ENCODE assay signal across 8 mouse cellular contexts in genomic region chr10:117676644-117677313, GRCm38 (mm10). TPM values are rescaled to one million over a fixed set of nuclear protein-coding genes. Genes with fewer than 3 reads are reported as not detected.
DNase-seq lines count a peak whose midpoint lies in the region; ATAC-seq and TF ChIP-seq lines count a peak whose summit lies in the region.

No protein-coding gene starts in this region.

- no peaks in the 10 kb centered on the region for H3K36me3 ChIP-seq in thymus, adult 2 months (ENCODE audit: control insufficient read depth, insufficient read depth, low read length)
- no peaks in the 10 kb centered on the region for H3K36me3 ChIP-seq in kidney, postnatal 0 days (ENCODE audit: insufficient read depth, low read length)
- H3K36me3 ChIP-seq in liver, embryonic 16.5 days (ENCODE audit: control insufficient read depth, insufficient read depth) = no peaks in the 10 kb centered on the region

- no peaks in the 10 kb centered on the region; the same call in 1 of the 2 replicates for H3K27me3 ChIP-seq in thymus, adult 2 months (ENCODE audit: control insufficient read depth, insufficient read depth, low read length)
- no peaks in the 10 kb centered on the region for H3K27me3 ChIP-seq in kidney, postnatal 0 days (ENCODE audit: insufficient read depth, low read length)
- no peaks in the 10 kb centered on the region for H3K27me3 ChIP-seq in liver, embryonic 16.5 days (ENCODE audit: control insufficient read depth, insufficient read depth, low read depth, low read length)

- H3K9ac ChIP-seq in kidney, postnatal 0 days (ENCODE audit: low read depth, low read length) = no peak overlapping the region
- no peak overlapping the region for H3K9ac ChIP-seq in liver, embryonic 16.5 days (ENCODE audit: low read depth, low read length)

- peaks cover 11% of the 10 kb centered on the region for H3K4me1 ChIP-seq in thymus, adult 2 months (replicated peaks; ENCODE audit: control insufficient read depth, insufficient read depth, low read length)
- H3K4me1 ChIP-seq in kidney, postnatal 0 days (replicated peaks; ENCODE audit: insufficient read depth, low read length) = no peaks in the 10 kb centered on the region
- H3K4me1 ChIP-seq in liver, embryonic 16.5 days (ENCODE audit: control insufficient read depth, low read depth, low read length) = peaks cover 10% of the 10 kb centered on the region

- no peak for ATAC-seq in kidney, postnatal 0 days (replicated peaks; ENCODE audit: low FRiP score, low read depth)
- no peak for ATAC-seq in liver, embryonic 16.5 days (ENCODE audit: low read depth)

- WGBS in thymus, adult 2 months = 31% methylated on average over 17 of the region's 17 CpGs
- WGBS in kidney, postnatal 0 days = 37% methylated on average over 17 of the region's 17 CpGs
- 30% methylated on average over 17 of the region's 17 CpGs for WGBS in liver, embryonic 16.5 days (ENCODE audit: insufficient replicate concordance)

- H3K27ac ChIP-seq in thymus, adult 2 months (ENCODE audit: control insufficient read depth, insufficient read depth, low read length) = no peak overlapping the region
- H3K27ac ChIP-seq in kidney, postnatal 0 days = no peak overlapping the region
- H3K27ac ChIP-seq in liver, embryonic 16.5 days (ENCODE audit: low read length) = no peak overlapping the region

- no peak for TF ChIP-seq POLR2A in thymus, adult 2 months (IDR thresholded peaks at IDR 0.05; ENCODE audit: control insufficient read depth, extremely low read depth, insufficient read depth, low read length, poor library complexity)

- peak overlapping the region; percentile 4; the same call in 1 of the 2 replicates for H3K4me3 ChIP-seq in thymus, adult 2 months (ENCODE audit: control insufficient read depth, insufficient read depth, low read length)
- no peak overlapping the region for H3K4me3 ChIP-seq in kidney, postnatal 0 days (replicated peaks; ENCODE audit: low read depth, low read length)
- H3K4me3 ChIP-seq in liver, embryonic 16.5 days (ENCODE audit: low read depth, low read length) = no peak overlapping the region

- DNase-seq in thymus, adult 2 months = peak; percentile 25
- no peak for DNase-seq in thymus, adult 18-20 months
- peak; percentile 66 to 72 for DNase-seq in cerebellum, postnatal 25 days
- DNase-seq in heart, adult 9 months (ENCODE audit: low spot score in 2 of 2) = peak; percentile 21 to 36
- DNase-seq in kidney, postnatal 0 days (ENCODE audit: low spot score) = peak; percentile 88
- DNase-seq in retina, adult 2 months (ENCODE audit: low read depth, low spot score) = peak; percentile 64
- no peak for DNase-seq in T-cell, adult 2 months (ENCODE audit: low spot score)

- H3K9me3 ChIP-seq in kidney, postnatal 0 days (replicated peaks; ENCODE audit: low read length) = no peaks in the 10 kb centered on the region
- H3K9me3 ChIP-seq in liver, embryonic 16.5 days (replicated peaks; ENCODE audit: control insufficient read depth, low read length) = no peaks in the 10 kb centered on the region

- peak overlapping the region; percentile 40 for H3K4me2 ChIP-seq in kidney, postnatal 0 days (ENCODE audit: low read length)
- H3K4me2 ChIP-seq in liver, embryonic 16.5 days (ENCODE audit: low read depth, low read length) = peak overlapping the region; percentile 35; the same call in 1 of the 2 replicates

- no peak for TF ChIP-seq CTCF in thymus, adult 2 months (IDR thresholded peaks at IDR 0.05; ENCODE audit: borderline replicate concordance, control insufficient read depth, extremely low read depth, insufficient read depth, low read length, poor library complexity)
- TF ChIP-seq CTCF in kidney, postnatal 0 days (IDR thresholded peaks at IDR 0.05; ENCODE audit: low read depth) = peak; percentile 70

RNA-seq across cellular contexts. Expression of gene Mdm2, which starts 33.8 kb away (rescaled TPM):
- 83.0 and 116 TPM in 2 replicates for polyA plus RNA-seq in thymus, adult 2 months (2012; rRNA removed)
- polyA plus RNA-seq in kidney, postnatal 0 days (2015; fragmentation: Nextera tagmentation; extraction: Ambion mirVana) = 22.0 and 24.5 TPM in 2 replicates
- 20.3 and 20.7 TPM in 2 replicates for polyA plus RNA-seq in liver, embryonic 16.5 days (2015; fragmentation: Nextera tagmentation; extraction: Ambion mirVana)

RNA-seq across cellular contexts. Expression of gene Cpm, which starts 47.5 kb away (rescaled TPM):
- 3.2 and 3.6 TPM in 2 replicates for polyA plus RNA-seq in thymus, adult 2 months (2012; rRNA removed)
- polyA plus RNA-seq in kidney, postnatal 0 days (2015; fragmentation: Nextera tagmentation; extraction: Ambion mirVana) = 51.7 and 52.8 TPM in 2 replicates
- polyA plus RNA-seq in liver, embryonic 16.5 days (2015; fragmentation: Nextera tagmentation; extraction: Ambion mirVana) = 47.0 and 61.6 TPM in 2 replicates

Comparison
In these comparisons a context has a peak if more than half of its experiments do, and no peak if none do; other contexts are left out.
1. DNase-seq: peak in thymus, adult 2 months (single experiment), cerebellum, postnatal 25 days (2 of 2), heart, adult 9 months (2 of 2), kidney, postnatal 0 days (single experiment) and retina, adult 2 months (single experiment); none in thymus, adult 18-20 months (0 of 2) and T-cell, adult 2 months (single experiment).
2. RNA of gene Cpm, which starts 47.5 kb away (polyA plus RNA-seq): 47.0 to 61.6 TPM in liver, embryonic 16.5 days and 51.7 to 52.8 TPM in kidney, postnatal 0 days; 3.2 to 3.6 TPM in thymus, adult 2 months; every median in the first group is over 10 times any median in the second.